Mouse (Mus musculus) gonadal fat pad, adult 2 months (tissue): ENCODE results near the gene Cyp26b1. TPM values are rescaled to one million over a fixed set of nuclear protein-coding genes. Genes with fewer than 3 reads are reported as not detected.
"Not testable (repeated sequence)": the region's sequence is repeated elsewhere in the genome, so short reads cannot be mapped to it uniquely, and the experiment has no call there.

Source experiments
- DNase-seq: peaks from one replicate; pipeline ENCODE4 v3.0.0-alpha.2; 2012; ENCODE audit warnings: low read depth
- polyA plus RNA-seq: library from polyadenylated mRNA; depleted of rRNA; stranded (reverse); fragments of >200 nt; gene quantifications from 2 replicates; pipeline ENCODE4 v1.2.3, GENCODE M21; 2012; rRNA removed

Cyp26b1 gene
- 3.1 and 3.6 TPM in 2 replicates for polyA plus RNA-seq

DNA sequence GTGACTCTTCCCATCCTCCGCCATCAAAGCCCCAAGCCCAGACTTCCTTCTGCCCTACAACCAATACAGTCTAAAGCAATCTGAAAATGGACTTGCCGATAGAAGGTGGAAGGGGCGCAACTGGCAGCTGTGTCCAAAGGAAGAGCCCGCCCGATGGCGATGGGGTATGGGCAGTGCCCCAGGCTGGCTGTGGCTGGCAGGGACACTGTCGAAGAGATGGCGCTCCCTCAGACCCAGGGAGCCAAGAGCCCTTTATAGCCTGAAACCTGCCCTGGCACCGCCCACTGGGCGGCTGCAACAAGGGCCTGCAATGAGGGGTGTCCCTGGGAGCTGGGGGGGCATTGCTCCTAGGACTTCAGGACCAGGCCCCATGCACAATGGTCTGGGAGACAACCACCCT is at the start of gene Cyp26b1:
Gene Cyp26b1 (minus strand): TSS at position 216 of the 400 bp plus-strand sequence.
- no peak for DNase-seq

DNA sequence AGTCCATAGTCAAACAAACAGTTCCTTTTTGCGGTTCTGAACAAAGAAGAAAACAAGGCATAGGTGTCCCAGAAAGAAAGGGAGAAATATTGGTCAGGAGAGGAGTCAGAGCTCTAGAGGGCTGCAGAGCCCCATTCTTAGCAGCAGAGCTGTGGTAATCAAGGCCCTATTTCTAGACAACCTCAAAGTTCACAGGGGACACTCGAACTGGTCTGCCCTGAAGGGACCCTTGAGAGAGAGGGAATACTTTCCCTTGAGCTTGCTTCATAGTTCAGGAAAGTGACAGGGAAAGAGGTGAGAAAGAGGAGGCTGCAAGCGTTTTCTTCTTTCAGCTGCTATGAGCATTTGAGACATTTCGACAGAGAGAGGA is 47.3 kb upstream of the Cyp26b1 start:
- DNase-seq = no peak

DNA sequence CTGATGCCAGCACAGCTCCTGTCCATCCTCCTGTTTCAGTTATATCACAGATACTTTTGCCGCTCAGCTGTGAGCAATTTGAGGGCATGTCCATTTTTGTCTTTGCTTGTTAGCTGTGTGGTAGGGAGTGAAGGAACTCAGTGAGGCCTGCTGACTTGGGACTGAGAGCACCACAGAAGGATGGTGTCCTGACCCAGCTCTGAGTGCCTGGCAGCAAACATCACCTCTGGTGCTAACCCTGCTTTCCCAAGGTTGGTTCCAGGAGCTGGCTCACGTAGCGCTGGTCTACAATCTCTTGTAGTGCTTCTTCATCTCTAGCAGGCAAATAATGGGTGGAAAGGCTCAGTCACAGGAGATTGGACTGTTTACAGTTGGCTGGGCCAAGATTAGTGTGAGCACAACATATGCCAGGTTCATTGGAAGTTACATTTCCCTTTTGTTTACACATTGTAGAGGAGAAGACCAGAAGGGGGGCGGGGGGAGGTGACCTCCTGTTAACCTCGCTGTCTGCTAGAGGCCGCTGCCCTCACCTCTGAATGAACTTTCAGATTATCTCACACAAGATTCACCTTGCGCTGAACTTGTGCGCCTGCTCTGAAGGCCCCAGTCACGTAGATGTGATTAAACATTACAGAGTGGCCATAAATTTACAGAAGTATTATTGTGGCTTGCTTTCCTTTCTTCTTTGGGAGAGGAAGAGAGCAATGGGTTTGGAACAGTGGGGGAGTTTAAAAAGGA is 46.8 kb upstream of the Cyp26b1 start:
- DNase-seq = no peak

DNA sequence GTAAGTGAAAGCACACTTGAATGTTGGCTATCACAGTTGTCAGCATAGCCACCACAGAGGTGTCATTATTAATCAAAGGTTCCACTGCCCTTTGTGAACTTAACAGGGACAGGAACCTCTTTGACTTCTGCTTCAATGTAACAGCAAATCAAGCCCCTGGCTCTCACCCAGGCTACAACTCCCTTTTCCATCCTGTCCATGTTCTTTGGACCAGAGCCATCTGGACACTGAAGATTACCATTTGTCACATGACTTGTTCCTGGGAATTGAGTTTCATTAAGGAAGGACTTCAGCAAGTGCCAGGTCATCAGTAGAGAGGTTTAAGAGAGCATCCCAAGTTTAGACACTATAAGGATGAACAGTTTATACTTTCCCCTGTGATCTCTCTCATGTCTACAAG is 44.5 kb upstream of the Cyp26b1 start:
- DNase-seq = no peak

DNA sequence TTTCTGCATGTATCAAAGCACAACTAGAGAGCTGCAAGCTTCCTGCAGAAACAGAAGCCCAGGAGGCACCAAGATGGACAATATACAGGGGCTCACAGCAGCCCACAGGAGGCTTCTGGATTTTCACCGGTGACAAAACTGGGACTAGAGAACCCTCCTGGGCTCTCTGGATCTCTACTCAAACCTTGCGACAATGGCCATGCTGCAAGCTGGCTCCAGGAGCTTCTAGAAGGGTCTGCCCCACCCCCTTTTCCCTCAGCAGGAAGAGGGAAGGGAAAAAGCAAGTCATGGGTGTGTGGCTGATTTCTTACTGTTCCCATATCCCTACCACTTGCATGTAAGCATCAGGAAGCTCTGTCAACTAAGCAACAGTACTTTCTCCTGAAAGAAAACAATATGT is 37.9 kb upstream of the Cyp26b1 start:
- no peak for DNase-seq

DNA sequence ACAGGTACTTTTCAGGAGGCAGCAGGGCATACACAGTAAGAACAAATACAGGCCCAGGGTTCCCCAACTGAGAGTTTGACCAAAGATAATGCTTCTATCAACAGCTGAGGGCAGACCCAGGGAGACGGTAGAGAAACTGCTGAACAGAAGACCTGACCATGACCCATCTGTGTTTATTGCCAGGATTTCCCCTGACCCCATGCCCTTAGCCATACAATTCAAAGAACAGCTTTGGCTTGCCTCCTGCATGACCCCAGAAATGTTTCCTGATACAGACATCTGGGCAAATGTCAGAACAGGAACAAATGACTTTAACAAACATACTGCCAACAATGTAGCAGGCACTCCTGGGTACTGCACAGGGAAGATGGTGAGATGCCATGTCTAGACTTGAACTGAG is 36.6 kb upstream of the Cyp26b1 start:
- DNase-seq = no peak

DNA sequence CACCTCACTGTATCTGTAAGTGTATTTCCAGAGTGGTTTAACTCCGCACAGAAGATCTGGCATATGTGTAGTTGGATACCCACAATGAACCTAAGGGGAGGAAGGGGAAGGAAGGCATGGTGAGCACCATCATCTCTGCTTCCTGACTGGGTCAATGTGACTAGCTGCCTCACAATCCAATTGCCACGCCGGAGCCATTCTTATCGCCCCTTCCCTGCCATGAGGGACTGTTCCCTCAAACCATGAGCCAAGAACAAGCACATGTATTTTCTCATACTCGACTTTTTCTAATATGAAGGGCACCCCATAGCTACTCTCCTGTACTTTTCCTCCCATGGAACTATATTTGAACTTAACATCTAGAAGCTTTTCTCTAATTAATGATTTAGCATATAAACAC is 35.1 kb upstream of the Cyp26b1 start:
- DNase-seq = no peak

DNA sequence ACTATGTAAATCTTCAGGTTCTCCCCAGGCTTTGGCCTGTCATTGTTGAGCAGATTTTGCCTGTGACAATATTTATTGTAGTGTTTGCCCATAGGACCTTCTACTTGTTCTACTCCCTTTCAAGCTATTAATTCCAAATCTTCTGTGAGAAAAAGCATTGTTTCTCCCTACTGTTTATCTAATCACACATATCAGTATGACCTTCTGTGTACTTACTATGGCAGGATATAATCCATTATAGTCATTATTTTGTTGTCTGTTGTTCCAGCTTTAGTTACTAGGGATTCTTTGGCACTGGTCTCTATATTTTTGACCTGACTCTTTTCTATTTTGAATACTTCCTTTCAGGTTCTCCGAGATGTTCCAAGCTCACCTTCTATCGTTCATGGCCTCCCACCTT is 32.7 kb upstream of the Cyp26b1 start:
- no peak for DNase-seq

DNA sequence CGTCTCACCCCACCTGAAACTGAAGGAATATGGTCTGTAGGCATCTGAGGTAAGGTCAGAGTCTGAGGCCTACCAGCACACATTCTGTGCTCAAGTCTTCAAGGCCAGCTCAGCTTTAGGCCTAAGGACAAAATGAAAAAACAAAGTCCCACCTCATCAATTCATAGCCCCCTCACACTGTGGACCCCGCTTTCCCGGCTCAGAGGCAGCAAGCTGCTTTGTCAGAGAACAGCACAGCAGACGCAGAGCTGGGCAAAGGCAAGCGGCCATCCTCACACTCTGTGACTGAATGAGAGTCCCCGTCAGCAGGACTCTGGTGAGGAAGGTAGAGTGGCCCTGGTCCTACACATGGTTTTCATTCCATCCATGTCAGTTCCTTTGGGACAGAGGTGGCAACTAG is 25.5 kb upstream of the Cyp26b1 start:
- DNase-seq = no peak

DNA sequence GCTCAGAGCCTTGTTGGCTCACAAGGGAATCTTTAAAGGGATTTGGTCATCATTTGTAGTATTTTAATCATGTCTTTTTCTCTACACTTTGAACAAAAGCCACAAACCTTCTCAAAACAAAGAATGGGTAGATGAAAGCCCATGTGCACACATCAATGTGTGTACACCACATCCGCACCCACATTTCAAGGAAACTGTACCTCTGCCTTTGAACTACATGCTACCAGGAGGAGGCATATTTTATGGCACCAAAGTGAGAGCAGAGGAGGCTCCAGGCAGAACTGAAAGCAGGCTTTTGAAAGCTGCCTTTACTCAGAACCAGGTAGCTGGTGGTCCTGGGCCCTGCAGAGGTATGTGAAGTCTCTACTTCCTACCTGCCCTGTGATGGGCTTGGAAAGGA is 23.3 kb upstream of the Cyp26b1 start:
- no peak for DNase-seq

DNA sequence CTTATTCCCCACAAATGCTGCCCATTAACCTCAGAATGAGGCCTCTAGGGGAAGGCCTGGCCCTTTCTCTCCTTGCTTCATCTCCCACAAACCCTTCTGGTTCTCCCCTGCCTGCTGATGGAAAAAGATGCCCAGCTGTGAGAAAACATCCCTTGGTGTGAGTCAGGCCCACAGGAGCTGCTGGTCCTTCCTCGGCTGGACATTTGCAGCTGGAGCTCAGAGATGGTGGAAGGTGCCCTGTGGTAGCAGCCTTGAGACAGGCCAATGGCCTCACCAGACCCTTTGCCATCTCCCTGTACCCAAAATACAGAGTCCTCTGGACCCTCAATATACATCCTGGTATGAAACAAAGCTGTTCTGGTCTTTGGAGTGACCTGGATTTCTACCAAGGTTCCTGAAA is 22.9 kb upstream of the Cyp26b1 start:
- DNase-seq = no peak

DNA sequence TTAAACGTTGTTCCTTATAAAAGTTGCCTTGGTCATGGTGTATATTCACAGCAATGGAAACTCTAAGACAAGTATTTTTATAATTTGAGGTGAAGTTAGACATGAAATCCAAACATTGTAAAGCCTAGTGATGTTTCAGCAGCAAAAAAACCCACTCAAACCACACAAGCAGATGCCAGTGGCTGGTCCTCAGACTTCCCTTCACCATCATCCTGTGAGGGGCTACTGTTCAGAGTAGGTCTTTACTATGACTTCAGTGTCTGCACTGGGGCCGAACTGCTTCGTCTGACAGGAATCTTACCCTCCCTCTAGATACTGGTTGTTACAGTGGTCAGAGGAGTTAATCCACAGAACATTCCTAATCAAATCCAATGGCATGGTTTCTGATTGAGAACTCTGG is 19.9 kb upstream of the Cyp26b1 start:
- DNase-seq = no peak

DNA sequence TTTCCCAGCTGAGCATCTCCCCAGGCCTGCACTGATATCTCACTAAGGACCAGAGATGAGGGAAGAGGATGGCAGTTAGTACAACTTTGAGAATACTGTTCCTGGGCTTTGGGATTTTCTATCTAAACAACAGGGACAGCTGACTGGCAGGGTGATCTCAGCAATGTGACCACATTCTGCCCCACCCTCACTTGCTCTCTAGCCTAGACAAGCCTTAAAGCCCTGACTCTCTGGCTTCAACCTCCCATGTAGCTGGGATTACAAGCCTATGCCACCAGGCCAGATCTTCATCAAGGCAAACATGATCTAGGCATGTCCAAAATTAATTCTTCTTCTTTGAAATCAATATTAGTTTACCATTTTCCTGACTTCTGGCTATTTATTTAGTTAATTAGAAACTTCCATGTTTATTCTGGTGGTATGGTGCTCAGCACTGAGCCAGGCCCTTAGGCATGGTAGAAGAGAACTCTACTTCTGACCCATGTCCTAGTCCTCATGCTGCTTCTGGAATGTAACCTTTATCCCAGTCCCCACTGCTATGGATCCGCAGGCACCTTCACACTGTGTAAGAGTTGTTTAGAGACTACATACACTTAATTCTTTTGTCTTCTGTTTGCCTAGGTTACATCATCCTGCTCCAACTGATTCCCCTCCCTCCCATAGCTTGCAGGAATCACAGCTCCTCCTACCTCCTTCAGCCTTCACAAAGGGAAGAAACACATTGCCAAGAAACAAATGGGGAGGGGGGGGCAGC is 7.6 kb upstream of the Cyp26b1 start:
- DNase-seq = no peak

DNA sequence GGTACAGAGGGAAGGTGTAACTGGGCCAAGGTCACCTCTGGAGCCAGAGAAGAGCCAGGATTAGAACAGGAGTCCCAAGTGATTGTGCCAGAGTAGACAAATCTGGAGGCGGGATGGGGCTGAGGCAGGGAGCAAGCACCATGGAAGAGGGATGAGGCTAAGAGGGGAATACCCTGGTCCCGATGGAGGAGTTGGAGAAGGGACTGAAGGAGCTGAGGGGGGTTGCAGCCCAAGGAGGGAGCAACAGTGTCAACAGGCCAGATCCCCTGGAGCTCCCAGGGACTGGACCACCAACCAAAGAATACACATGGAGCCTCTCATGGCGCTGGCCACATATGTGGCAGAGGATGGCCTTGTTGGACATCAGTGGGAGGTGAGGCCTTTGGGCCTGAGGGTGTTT is 5.6 kb upstream of the Cyp26b1 start:
- DNase-seq = not testable (repeated sequence)

DNA sequence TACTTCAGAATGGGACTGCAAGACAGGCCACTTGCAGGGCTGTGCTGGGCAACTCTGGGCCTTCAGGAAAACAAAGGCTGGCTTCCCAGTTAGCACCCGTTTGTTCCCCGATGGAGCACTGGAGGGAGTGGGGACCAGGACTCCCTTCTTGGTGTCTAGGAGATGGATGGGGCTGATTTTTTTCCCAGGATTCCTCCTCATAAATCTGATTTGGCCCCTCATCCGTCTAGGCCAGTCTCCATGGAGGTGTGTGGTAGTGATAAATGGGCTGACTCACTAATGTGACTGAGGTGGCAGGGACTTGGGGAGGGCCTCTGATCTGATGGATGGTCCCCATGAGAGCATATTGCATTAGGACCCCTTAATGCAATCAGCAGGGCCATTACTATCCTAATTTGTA is 5.0 kb upstream of the Cyp26b1 start:
- DNase-seq = no peak

DNA sequence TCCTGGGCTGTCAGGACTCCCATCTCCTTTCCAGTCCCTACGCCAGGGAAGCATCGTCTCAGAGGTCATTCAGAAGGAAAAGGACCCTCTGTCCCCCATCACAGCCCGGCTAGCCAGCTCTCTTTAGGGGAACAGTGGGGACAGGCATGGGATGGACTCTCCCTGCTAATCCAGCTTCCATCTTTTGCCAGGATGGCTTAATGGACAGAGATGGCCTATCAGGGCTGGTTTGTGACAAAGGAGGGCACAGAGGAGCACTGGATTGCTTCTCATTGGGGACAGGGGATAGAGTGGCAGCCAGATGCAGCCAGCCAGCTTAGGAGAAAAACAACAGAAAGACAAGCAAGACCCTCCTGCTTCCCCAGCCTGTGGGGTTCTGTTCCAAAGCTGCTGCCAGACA is 918 bp upstream of the Cyp26b1 start:
- DNase-seq = no peak

DNA sequence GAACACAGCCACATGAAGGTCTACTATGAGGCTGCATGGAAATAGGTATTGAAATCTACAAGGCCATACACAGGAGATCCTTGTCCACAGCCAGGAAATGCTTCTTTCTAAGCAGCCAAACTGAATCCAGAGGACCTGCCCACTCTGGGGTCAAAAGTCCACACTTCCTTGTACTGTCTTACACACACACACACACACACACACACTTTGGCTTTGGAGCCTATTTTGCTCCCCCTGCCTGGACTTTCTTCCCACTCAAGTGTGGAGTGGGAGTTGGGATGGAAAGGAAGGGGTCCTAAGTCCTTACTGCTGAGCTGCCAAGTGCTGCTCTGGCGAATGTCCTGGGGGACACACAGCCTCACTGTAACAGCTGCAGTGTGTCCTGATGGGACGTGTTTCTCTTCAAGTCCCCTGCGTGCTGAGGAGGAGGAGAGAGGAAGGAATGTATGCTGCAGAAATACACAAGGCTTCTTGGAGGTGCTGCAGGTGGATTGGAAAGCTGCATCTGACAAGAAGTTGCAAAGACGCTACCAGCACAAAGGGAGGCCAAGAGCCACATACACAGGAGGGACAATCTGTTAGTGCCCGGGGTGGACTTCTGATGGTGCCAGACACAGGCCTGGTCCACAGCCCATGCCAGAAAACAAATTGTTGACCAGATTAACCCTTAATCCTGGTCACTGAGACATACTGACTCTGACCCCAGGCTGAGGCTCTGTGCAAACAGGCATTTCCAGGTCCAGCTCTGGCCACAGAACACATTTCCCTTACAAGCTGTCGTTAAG is 2.6 kb downstream of the Cyp26b1 start:
- DNase-seq = no peak

DNA sequence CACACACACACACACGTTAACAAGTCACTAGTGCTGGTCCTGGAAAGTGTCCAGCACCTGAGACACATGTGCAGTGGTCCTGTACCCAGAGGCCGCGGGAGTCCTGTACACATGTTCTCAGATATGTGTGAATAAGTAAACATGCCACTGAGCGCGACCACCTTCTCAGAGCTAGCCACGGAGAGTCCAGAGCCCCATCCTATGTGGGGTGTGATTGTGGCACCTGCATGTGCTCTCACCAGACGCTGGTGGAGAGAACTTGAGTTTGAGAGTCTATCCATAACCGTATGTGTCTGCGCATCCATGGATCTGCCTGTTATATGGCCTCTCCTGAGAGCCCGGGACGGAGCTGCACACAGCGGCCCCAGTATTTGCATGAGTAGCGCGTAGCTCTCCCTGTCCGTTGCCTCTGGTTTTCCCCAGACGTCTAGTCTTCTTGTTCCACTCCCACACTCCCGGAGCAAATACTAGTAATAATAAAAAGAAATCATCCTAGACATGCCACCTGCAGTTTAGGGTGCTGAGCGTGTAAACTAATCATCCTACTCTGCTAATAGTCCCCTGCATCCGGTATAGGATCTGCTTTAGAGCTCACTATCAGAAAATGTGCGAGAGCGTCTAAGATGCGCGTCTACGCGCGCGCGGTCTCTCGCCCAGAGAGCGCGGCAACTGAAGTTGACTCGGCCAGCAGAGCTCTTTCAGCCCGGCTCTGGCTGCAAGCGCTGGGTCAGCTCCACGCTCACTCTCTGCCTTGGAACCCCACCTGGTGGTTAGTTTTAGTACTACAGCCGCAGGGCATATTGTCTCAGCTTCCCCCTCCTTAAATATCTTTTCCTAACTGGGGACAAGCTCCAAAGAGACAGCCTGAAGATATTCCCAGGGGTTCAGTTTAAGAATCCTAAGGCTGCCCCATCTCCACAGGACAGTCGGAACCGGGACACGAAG is 3.7 kb downstream of the Cyp26b1 start:
- no peak for DNase-seq

DNA sequence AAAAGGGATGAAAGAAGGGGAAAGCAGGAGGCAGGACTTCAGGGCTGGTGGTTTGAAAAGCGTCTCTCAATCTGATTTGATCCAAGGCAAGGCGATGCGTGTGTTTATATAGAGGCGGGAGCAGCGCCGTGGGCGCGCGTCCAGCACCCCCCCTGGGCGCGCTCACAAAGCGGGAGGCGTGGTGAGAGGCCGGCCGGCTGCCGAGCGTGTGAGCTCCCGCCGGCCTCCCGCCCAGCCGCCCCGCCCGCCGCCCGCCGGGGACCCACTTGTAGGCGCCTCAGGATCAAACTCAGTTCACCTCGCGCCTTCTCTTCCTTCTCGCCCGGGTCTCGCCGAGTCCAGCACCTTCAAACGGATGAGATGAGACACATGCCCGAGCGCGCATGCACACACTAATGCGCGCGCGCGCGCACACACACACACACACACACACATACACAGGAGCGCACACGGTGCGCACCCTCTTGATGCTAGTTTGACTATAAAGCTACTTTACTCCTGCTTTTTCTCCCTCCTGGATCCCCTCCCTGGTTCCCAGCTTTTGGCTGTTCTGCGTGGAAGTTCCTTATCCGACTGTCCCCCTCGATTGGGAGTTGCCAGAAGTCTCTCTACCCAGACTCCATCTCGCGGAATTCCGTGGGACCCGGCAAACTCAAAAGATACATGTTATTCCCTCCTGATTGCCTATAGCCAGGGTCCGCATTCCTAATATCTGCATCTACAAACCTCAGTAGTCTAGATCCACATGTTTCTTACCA is 4.6 kb downstream of the Cyp26b1 start:
- no peak for DNase-seq

DNA sequence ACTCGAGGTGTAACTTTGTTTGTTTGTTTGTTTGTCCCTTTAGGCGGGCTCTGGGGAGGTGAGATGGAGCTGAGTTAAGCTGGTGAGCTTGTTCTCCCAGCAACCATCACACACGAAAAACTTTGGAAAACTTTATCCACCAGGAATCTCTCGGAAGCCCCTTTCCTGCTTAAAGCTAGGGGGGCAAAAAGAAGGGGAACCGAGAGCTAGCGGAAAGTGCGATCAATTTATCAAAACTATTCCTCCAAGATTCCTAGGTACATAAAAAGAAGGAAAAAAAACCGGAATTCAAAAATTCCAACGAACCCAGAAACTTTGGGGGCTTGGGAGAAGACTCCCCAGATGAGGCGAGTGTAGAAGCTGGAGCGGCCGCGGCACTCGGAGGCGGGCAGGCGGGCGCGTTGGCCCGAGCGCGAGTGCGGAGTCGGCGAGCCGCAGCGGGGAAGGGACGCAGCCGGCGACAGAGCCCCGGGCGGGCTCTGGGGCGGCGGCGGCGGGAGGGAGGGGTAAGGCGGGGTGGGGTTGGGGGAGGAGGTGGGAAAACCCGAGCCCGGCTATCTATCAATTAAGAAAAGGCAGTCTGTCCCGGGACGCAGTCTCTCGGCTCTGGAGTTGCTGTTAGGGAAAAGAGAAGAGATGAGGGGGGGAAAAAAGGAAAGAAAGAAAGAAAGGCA is 5.3 kb downstream of the Cyp26b1 start:
- DNase-seq = no peak
